Mouse (Mus musculus) olfactory bulb, adult 2 months (tissue): Measurements from ENCODE around the gene Cmah. TPM values are rescaled to one million over a fixed set of nuclear protein-coding genes. Genes with fewer than 3 reads are reported as not detected.

Source experiments
- H3K27ac ChIP-seq: fragments of 200-500 bp; 2 replicates; pipeline ENCODE4 v1.5.1; 2012; ENCODE audit warnings: low read depth, low read length; ENCODE audit not compliant: insufficient read depth
- H3K4me1 ChIP-seq: fragments of 200-500 bp; 2 replicates; pipeline ENCODE4 v1.6.1; 2012; ENCODE audit warnings: low read length; ENCODE audit not compliant: control insufficient read depth, insufficient read depth
- H3K4me3 ChIP-seq: fragments of 200-500 bp; 2 replicates; pipeline ENCODE4 v1.5.1; 2012; ENCODE audit warnings: mild to moderate bottlenecking, low read depth, low read length, moderate library complexity; ENCODE audit not compliant: insufficient read depth
- CTCF ChIP-seq: fragments of 200-500 bp; IDR thresholded peaks from 2 replicates; pipeline ENCODE4 v1.5.1; 2012; ENCODE audit warnings: low read depth, mild to moderate bottlenecking, low read length, moderate library complexity; ENCODE audit not compliant: insufficient read depth
- POLR2A ChIP-seq: fragments of 200-500 bp; IDR thresholded peaks from 2 replicates; pipeline ENCODE4 v1.6.1; 2012; ENCODE audit warnings: mild to moderate bottlenecking, low read depth, low read length, moderate library complexity; ENCODE audit not compliant: insufficient read depth
- WGBS: fragments of 180-500 bp; shearing (Covaris S2); methylation state at CpG from one replicate; pipeline ENCODE4 v1.1.7; 2018; 5-methylcytosine and 5-hydroxymethylcytosine counted together
- polyA plus RNA-seq: library from polyadenylated mRNA; stranded (reverse); fragments of >200 nt; gene quantifications from 2 replicates; pipeline ENCODE4 v1.2.4, GENCODE M21; 2012; ENCODE audit warnings: low replicate concordance; ENCODE audit not compliant: missing spikeins, insufficient read depth, insufficient read length

Gene Cmah
- polyA plus RNA-seq, 1 experiment, result not detected

DNA sequence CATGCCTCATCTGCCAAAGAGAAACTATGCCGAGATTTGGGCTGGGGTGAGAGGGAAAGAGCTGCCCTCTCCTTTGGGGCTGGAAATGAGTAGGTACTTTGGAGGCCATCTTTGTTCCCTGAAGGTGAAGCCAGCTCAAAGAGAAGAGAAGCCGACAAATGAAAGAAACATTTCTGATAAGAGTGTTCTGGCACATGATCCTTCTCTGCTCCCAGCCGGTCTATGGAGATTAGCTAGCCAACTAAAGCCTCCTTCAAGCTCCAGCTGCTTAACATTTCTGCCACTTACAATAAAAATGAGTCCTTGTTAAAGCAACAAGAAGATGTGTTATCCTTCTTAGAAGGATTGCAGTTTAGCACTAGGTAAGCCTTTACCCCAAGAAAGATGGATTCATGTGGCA lies 162.3 kb downstream of the Cmah start:
- H3K27ac ChIP-seq, result no peak overlapping the region
- TF ChIP-seq CTCF (no peak), POLR2A (no peak)
- no peaks in the 10 kb centered on the region for H3K4me1 ChIP-seq
- no peak overlapping the region for H3K4me3 ChIP-seq
- WGBS, result 74% methylated on average over 3 of the region's 3 CpGs

DNA sequence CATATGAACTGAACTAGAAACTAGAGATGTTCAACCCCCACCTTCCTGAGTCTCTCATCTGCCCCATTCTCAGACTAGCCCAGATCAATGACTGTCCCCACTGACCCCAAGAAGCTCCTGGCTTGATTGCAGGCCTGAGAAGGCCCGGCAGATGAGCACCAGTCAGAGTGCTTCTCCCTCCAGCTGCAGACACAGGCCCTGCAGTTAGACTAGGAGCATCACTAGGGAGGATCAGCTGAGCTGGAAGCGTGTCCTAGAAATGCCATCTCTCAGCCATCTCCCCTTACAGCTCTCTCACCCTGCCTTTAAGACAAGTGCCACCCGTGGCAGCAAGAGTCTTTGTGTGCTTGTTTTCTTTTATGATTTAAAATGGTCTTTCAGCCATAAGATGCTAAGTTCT lies 162.8 kb downstream of the Cmah start:
- H3K4me3 ChIP-seq, result no peak overlapping the region
- H3K4me1 ChIP-seq, result no peaks in the 10 kb centered on the region
- no peak overlapping the region for H3K27ac ChIP-seq
- no peak for TF ChIP-seq CTCF
- TF ChIP-seq POLR2A, result no peak
- WGBS, result 56% methylated on average over 3 of the region's 3 CpGs

DNA sequence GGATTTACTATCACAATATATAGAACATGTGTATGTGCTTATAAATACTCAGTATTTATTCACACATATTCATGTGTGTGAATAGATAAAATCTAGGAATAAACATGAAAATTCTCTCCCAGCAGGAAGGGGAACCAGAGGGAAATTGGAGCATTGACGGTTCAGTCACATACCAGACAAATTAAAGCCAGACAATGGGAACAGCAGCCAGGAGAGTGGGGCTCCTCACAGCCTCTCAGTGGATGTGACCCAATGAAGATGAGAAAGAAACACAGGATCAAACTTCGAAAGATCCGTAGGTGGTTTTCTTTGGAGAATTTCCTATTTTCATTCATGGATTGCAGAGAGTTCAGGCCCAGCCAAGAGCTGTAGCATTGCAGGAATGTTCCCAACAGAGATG lies 163.9 kb downstream of the Cmah start:
- no peak overlapping the region for H3K4me3 ChIP-seq
- TF ChIP-seq CTCF (no peak), POLR2A (no peak)

DNA sequence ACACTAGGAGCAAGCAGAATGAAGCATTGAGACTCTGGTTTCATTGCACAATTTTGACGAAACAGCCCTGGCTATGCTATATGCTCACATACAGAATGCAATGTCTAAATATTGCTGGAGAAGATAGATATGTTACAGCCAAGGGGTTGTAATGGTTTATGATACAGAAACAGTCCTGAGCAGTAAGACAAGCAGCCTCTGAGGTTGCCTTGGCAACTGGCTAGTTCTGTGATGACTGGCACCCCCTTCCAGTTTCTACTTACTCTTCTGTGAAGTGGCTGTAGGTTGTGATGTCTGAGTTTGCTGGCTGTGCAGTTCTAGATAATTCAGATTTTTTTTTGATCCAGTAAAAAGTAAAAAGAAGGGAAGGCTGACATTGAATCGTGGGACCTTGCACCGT lies 166.6 kb downstream of the Cmah start:
- no peak overlapping the region for H3K27ac ChIP-seq
- TF ChIP-seq POLR2A (no peak), CTCF (no peak)
- no peaks in the 10 kb centered on the region for H3K4me1 ChIP-seq
- 95% methylated on average over 3 of the region's 3 CpGs for whole genome bisulfite sequencing
- H3K4me3 ChIP-seq, result no peak overlapping the region

More for the DNA sequence above, 163.9 kb downstream of the Cmah start:
- Histone ChIP-seq H3K27ac (no peak overlapping the region), H3K4me1 (no peaks in the 10 kb centered on the region)
- WGBS, result 76% methylated on average over 3 of the region's 3 CpGs

GRCm38 (mm10) chr13:24496353-24496752 lies 169.1 kb downstream of the Cmah start:
- TF ChIP-seq CTCF, result no peak
- Histone ChIP-seq H3K4me3 (no peak overlapping the region), H3K27ac (no peak overlapping the region), H3K4me1 (no peaks in the 10 kb centered on the region)
- WGBS, result 89% methylated on average over 5 of the region's 5 CpGs

DNA sequence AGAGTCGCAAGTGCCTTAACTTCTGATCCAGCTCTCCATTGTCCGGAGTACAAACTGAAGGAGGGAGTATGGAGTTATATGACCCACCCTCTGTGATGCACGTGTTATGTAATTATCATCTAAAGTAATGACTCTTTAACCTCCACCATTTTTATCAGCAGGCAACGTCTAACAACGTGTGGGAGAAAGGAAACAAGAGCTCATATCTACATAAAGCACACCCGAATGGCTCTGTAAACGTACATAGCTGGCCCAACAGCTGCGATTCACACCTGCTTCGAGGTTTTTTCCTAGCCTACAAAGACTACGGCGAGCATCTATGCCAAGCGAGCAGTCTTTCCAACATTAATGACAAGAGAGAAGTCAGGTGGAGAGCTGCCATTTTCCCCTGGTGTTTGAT lies 169.8 kb downstream of the Cmah start:
- no peak overlapping the region for H3K4me3 ChIP-seq
- no peak overlapping the region for H3K27ac ChIP-seq
- TF ChIP-seq POLR2A (no peak), CTCF (no peak)
- 75% methylated on average over 12 of the region's 12 CpGs for WGBS
- H3K4me1 ChIP-seq, result no peaks in the 10 kb centered on the region

GRCm38 (mm10) chr13:24498342-24498741 lies 171.1 kb downstream of the Cmah start:
- 92% methylated on average over 6 of the region's 6 CpGs for WGBS
- H3K4me3 ChIP-seq, result no peak overlapping the region
- no peak for TF ChIP-seq CTCF
- no peak for TF ChIP-seq POLR2A

DNA sequence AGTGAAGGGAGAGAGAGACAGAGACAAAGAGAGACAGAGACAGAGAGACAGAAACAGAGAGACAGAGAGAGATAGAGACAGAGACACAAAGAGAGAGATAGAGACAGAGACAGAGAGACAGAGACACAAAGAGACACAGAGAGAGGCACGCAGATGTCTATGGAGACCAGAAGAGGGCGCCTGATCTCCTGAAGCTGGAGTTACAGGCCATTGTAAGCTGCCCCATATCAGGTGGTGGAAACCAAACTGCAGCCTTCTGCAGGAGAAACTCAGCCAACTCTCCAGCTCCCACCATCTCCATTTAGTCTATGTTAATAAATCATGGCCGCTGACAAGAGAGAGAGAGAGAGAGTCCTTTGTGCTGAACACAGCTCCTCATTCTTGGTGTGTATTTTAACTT lies 172.3 kb downstream of the Cmah start:
- Histone ChIP-seq H3K4me3 (no peak overlapping the region), H3K4me1 (no peaks in the 10 kb centered on the region), H3K27ac (no peak overlapping the region)
- TF ChIP-seq CTCF (no peak), POLR2A (no peak)
- 33% methylated on average over 3 of the region's 3 CpGs for WGBS

More at GRCm38 (mm10) chr13:24498342-24498741, 171.1 kb downstream of the Cmah start:
- Histone ChIP-seq H3K27ac (no peak overlapping the region), H3K4me1 (no peaks in the 10 kb centered on the region)

GRCm38 (mm10) chr13:24501179-24501905 lies 174.1 kb downstream of the Cmah start:
- Histone ChIP-seq H3K4me3 (no peak overlapping the region), H3K4me1 (no peaks in the 10 kb centered on the region), H3K27ac (no peak overlapping the region)
- 75% methylated on average over 25 of the region's 25 CpGs for WGBS
- TF ChIP-seq POLR2A (no peak), CTCF (no peak)

GRCm38 (mm10) chr13:24501919-24502318 lies 174.7 kb downstream of the Cmah start:
- no peak for TF ChIP-seq POLR2A
- TF ChIP-seq CTCF, result no peak
- no peak overlapping the region for H3K27ac ChIP-seq
- 89% methylated on average over 3 of the region's 3 CpGs for WGBS
- no peaks in the 10 kb centered on the region for H3K4me1 ChIP-seq
- H3K4me3 ChIP-seq, result no peak overlapping the region
